Mouse (Mus musculus): ENCODE measurements around the gene Lrrc1.

Lrrc1 gene

DNA sequence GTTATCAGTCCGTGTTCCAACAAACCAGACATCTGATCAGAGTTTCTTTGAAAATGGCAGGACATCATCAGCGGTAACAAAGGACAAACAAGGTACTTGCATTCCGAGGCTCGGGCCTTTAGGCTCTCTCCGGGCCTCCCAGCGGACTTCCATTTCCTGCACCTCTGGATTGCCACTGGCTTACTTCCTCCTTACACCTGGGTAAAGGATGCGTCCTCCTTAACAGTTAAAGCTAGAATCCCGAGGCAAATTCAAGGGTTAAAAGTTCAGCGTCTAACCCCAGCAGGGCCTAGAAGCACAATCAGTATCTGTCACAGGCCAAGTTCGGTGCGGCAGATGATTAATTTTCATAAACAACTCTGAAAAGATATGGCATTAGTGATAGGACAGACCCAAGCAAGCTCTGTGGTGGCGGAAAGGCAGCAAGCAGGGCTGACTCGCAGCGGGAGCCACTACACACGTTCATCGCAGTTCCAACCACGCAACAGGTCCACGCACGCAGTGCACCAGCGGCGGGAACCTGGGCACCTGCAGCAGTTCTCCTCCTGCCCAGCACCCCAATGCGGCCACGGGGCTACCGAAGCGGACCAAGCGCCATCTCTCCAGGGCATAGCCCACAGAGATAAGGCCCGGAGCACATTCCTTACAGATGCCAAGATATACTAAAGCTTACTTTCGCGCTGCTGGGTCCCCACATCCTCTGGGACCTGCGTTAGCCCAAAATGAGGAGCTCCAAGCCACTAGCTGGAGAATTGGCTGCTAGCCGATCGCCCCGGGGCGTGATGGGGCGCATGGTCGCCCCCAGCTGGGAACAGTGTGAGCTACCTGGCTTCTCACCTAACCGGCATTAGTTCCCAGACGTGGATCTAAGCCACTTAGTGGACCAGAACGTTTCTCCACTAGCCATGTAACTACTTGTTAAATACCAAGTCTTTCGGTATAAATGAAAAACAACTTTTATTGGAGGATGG, 1.0 kb downstream of the Lrrc1 start:
- peak in 1 of 2 experiments; percentile 6 for DNase-seq (ENCODE audit: low spot score in 2 of 2)

DNA sequence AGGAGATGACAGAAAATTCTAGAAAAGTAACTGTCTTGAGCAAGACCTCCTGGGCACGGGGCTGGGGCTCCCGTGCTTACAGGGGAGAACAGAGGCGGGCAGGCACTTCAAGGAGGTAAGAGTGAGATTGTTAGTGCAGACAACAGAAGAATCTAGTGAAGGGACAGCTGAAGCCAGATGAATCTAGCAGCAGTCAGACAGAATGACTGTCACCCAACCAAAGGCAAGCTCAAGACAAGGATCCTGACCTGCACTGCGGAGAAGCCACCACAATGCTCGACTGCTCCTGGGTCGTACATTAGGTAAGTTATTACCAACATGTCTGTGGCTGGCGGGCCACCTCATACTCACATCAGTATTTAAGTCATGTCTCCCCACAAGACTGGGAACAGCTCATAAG, 3.1 kb downstream of the Lrrc1 start:
- DNase-seq (ENCODE audit: low spot score in 2 of 2) = no peak

DNA sequence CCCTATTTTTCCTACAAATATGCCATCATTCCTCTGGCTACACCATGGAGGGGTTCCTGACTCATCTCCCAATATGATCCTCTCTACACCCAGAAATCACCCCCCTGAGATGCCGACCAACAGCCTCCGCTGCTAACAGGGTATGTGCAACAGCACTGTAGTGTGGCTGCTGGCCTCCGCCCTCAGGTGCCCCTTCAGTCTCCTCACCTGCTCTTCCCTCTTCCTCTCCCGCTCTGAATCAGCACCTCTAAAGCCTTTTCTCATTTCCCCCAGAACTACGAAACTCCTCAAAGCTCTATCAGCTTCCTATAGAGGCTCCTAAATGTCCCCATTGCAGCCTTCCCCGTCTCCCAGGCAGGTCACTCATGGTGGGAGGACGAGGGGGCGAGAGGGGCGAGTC, 5.4 kb downstream of the Lrrc1 start:
- no peak for DNase-seq (ENCODE audit: low spot score in 2 of 2)

DNA sequence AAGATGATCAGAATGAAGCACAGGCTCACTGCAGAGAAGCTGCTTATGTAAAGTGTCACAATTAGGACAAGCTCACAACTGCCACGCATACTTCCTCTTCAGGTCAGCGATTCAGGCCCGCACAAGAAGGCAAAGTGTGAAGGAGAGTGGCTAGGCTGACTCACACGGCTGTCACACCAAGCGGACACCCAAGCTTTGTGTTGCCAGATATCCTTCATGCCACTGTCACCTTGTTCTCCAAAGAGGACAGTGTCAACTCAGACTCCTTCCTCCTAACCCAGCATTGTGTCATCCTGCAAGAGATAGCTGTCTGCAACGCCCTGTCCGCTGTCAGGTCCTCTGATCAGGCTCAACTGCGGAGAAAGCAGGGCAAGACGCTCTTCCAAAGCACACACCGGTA, 7.3 kb downstream of the Lrrc1 start:
- DNase-seq (ENCODE audit: low spot score in 2 of 2) = no peak

DNA sequence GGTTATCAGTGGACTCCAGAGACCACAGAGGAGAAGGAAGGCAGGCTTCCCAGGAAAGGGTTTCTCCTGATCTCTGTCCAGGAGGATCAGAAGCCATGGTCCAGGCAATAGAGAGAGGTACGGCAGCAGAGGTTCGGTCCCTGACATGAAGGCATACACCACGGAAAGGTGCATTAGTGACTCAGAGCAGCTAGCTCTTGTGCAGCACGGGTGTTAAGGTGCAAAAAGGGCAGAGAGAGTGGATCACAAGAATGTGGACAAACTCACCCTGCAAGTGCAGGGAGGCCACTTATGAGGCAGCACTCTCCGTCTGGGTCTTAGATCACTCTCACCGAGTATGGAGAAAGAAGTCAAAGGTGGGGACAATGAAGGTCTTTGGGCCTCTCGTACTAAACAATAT, 7.8 kb downstream of the Lrrc1 start:
- DNase-seq (ENCODE audit: low spot score in 2 of 2) = no peak

DNA sequence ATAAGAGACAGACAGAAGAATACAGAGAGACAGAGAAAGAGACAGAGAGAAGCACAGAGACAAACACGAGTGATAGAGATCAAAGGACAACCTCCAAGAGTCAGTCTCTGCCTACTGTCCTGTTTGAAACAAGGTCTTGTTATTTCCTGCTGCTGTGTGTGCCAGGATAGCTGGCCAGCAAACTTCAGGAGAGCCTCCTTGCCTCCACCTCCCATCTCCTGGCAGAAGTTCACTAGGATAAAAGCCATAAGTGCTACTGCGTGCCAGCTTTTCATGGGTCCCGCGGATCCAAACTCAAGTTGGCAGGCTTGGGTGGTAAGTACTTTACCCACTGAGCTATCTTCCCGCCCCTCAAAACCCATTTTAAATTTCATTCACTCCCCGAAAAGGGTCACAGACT, 8.4 kb downstream of the Lrrc1 start:
- no peak for DNase-seq (ENCODE audit: low spot score in 2 of 2)

DNA sequence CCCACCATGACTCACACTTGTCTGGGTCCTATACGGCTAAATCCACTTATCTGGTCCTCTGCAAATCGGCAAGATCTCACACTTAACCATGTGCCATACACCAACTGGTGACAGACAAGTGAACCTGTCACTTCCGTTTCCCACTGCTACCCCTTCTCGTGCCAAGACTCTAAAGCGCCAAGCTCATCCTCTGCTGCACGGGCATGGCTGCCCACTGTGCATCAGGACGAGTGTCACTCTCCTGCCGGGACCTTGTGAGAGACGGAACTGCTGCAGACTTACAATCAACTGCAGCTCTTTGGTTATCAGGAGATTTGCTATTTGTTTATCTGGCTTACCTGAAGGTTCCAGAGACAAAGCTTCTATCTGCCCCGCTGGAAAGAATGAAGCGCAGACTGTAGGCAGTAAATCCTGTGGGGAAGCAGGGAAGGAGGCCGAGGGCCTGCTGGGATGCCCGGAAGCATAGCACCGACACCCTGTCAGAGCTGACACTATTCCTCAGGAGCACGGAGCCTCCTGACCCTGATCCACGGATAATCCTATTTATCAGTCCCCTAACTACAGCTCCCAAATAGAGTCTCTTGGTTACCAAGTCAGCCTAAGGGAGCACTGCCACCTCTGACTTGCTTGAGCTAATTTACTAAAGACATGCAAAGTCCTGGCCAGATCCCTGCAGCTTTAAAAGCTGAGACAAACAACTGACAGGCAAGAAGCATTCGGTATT, 9.5 kb downstream of the Lrrc1 start:
- no peak for DNase-seq (ENCODE audit: low spot score in 2 of 2)

DNA sequence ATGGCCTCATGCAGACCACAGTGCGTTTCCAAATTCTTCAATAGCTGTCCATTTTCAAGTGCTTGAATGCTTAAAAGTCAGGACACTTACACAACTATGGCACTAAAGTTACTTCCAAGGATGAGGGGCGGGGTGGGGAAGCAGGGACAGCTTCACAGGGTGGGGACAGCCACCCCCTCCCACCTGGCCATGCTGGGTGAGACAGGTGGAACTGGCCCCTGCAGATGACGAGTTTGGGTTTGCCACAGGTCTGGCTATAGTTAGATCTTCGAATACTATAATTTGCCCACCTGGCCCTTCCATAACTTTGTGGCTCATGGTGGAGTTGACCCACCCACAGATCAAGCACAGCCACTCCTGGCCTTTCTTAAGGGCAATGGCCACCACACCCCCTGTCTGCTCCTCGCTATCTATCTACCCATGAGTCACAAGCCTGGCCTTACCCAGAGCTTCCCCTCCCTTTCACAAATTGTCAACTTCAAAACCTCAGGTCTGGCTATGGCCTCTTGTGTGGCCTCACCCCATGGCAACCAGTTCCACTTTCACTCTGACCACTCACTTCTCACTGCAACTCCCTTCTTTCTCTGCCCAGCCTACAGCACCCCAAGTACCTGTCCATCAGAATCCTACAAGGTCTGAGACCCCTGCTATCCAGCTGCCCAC, 16.2 kb downstream of the Lrrc1 start:
- DNase-seq (ENCODE audit: low spot score in 2 of 2) = no peak

DNA sequence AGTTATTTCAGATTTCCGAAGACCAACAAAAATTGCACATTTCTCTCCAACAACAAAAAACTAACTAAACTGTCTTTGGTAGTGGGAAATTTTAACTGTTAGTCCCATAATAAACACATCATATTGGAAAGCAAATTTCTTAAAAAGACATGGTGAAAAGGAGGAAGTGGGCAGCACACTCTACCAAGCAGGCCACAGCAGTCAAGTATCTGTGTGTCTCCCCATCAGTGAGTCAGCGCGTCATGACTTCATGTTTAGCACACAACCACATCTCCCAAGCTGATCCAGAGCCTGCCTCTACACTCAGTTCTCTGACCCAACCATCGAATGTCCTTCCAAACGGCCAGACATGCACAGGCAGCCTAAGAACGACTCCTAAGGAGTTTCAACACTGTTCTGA, 17.5 kb downstream of the Lrrc1 start:
- DNase-seq (ENCODE audit: low spot score in 2 of 2) = no peak

DNA sequence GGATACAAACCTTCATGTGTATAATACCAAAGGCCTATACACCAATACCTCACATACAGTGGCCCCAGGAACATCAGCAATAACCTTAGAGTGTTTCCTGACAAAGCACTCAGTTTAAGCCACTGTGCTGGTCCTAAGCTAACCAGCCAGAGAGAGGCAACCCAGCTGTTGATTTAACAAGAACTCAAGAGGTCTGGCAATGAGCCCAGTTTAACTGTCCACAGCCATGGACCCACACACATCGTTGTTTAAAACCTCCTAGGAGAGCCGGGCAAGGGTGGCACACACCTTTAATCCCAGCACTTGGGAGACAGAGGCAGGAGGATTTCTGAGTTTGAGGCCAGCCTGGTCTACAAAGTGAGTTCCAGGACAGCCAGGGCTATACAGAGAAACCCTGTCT, 18.0 kb downstream of the Lrrc1 start:
- no peak for DNase-seq (ENCODE audit: low spot score in 2 of 2)

DNA sequence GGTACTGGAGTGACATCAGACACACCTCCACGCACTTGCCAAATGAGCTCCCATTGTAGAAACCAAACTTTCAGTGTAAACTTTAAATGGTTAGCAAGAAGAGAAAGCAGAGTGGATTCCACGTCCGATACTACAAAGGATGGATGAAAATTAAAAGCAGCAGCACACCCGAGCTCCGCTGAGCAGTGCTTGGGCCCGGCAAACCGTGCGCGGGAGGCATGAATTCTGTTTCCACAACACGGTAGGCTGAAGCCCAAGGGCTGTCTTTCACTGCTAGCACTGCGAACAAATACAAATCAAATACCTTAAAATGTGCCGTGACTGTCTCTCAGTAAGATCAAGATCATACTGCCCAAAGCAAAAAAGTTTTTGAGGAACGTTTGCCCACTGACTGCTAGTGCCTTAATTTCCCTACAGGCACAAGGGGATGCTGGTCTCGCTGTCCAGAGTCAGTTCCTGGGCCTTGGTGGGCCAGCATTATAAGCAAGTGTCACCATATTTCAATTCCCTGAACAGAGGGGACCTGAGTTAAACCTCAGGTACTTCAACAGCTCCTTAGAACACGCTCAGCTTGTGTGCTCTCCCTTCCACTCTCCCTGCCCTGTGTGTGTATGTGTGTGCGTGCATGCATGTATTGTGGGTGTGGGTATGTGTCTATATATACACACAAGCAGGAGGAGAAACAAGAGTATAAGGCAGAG, 18.9 kb downstream of the Lrrc1 start:
- no peak for DNase-seq (ENCODE audit: low spot score in 2 of 2)

DNA sequence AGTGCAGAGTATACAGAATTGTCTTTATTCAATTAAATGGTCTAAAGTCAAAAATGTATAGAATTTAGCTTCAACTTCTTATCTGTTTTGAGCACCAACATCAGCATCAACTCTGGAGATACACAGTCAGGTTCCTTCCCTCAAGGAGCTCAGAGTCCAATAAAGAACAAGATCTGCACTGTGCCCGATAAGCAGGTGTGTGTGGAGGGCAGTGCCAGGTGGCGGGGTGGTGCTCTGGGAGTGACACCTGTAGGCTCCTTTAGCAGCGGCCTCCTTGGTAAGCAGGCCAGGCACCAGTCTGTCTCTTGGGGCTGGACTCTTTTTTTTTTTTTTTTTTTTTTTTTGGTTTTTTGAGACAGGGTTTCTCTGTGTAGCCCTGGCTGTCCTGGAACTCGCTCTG, 20.9 kb downstream of the Lrrc1 start:
- no peak for DNase-seq (ENCODE audit: low spot score in 2 of 2)

DNA sequence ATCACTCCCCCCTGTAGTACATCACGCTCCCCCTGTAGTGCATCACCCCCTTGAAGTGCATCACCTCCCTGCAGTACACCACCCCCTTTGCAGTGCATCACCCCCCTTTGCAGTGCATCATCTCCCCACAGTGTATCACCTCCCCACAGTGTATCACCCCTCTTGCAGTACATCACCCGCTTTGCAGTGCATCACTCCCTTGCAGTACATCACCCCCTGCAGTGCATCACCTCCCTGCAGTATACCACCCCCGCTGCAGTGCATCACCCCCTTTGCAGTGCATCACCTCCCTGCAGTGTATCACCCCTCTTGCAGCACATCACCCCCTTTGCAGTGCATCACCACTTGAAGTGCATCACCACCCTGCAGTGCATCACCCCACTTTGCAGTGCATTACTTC, 22.2 kb downstream of the Lrrc1 start:
- DNase-seq (ENCODE audit: low spot score in 2 of 2) = no peak

DNA sequence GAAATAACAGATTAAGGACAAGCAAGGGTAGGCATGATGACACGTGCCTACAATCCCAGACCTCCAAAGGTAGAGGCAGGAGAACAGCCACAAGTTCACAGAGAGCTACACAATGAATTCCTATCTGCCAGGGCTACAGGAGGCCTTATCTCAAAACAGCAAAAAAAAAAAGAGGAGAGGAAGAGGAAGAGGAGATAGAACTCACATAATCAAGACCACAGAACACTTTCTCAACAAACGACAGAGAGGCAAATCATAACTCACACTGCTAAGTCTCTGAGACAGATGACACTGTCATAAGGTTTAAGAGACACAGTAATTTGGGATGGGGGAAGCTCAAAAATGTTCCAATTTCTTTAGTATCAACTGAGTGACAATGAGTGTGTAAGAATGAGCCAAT, 25.5 kb downstream of the Lrrc1 start:
- no peak for DNase-seq (ENCODE audit: low spot score in 2 of 2)

DNA sequence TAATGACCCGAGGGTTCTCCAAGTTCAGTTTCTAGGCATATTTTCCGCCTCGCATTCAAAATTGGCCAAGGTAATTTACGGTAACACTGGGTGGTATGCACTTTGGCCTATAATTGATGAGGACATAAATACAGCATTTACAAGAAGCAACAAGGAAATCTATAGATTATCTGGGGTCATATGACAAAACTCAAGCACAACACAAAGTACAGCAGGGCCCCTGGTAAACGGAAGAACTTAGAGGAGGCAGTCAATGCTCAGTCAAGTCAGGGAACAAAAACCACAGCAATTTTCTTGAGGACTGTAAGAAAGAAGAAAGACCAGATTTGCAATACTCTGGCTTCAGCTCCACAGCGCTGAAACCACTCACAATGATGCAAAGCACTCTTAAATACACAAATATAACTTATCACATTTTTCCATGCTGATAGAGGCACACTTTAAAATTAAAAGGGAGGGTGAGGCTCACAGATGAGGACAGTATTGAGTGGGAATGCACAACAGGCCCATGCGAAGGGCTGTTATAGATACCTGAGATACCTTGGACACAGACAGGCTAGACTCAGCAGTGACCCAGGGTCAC, 27.8 kb downstream of the Lrrc1 start:
- DNase-seq (ENCODE audit: low spot score in 2 of 2) = no peak

DNA sequence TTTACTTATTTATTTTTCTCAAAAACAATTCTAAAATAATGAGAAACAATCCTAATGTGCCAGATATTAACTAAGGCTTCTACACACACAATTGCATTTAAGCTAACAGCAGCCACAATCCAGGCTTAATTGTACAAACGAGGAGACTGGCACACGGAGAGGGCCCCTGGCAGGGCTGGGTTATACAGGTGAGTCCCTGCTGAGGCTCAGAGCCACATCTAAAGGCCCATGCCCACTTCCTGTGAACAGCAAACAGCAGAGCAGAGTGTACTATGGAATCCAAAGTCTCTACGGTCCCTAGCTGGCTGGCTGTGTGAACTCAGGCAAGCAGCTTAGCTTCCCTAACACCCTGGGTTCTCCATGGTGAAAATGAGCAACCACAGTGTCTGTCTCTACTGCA, 30.8 kb downstream of the Lrrc1 start:
- no peak for DNase-seq (ENCODE audit: low spot score in 2 of 2)

DNA sequence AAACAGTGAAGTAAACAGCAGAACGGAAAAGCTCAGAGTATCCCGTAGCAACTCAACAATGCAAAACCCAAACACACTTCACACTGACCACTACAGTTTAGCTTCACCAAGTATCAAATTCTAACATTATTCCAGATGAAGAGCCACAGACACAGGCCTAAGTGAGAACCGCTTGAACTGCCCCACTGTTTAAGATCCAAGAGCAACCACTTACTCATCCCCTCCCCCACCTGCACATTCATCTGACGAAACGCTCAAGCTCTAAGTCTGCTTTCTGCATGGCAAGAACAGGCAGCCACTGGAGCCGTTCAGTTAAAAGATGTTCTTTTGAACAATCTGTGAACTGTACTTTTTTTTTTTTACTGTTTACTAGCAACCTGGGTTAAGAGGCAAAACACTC, 32.5 kb downstream of the Lrrc1 start:
- no peak for DNase-seq (ENCODE audit: low spot score in 2 of 2)

DNA sequence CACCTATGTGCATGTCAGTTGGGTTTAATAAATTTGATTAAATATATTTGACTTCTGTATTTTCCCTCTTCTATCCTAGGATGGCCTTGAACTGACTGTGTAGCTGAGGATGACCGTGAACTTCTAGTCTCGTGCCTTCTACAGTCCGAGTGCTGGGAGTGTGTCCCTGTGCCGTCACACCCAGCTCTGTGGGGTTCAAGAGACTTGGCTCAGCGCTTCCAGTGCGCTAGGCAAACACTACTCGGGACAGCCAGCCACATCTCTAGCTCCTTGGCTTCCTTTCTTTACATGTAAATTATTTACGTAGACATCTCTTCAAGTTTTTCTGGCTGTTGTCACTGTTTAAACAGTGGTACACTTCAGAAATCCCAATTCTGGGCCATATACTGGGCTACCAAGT, 34.1 kb downstream of the Lrrc1 start:
- DNase-seq (ENCODE audit: low spot score in 2 of 2) = no peak

DNA sequence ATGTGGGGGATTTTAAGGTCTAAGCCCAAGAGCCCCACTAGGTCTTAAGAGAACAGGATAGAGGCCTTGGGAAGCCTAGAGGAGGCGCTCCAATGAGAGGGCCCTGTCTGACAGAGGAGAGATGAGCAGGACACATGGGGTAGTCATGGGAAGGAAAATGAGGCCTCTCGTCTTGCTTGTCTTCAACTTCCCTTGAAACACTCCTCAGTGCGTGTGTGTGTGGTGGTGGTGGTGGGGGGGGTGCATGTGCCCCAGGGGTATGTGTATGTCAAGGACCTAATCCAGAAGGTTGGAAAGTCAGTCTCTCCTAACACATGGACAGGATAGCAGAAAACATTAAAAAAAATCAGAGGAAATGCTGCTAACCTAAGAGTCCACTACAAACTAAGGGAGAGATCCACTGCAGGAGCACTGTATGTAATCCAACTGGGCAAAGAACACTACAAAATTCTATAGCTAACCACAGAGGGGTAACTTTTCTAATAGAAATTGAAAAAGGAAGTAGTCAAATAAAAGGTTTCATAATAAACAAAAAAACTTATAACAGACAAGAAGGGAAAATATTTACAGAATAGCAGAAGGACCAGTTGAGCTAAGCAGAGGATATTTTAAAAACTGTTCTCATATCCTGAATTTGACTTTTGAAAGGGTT, 36.8 kb downstream of the Lrrc1 start:
- DNase-seq (ENCODE audit: low spot score in 2 of 2) = no peak

DNA sequence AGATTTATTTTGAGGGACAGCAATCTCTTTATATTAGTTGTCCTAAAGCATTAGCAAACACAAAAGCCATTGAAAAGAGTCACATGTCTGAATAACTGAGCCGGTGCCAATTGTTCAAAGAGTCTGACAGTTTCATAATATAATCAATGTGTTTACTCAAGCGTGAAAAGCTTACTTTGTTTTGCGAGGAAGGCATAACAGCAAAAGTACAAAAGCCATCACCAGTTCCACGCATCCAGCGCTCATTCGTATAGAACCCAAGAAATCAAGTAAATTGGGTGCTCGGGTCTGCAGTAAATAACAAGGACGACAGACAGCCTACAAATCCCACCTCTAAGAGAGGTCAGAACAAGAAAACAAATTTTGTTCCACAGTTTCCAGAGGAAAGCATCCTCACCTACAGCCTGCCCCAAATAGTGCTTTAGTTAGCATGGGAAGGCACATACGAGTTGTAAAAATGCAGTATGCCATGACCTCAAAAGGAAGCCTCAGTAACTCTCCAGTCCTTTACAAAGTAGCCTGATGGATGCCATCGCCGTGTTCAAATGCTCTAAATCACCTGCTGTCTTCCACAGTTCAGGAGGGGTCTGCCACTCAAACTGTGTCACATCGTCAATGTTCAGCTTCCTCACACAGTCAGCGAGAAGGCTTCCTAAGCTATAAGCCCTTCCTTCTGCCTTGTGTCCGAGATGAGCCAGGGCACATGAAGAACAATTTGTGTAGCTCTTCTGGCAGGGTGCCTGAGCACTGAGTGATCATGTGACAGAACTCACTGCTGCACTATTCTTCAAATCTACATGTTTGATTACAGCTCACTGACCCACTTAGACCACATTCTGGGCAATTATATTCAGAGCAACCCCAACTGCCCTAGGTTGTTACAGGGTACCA, 41.9 kb downstream of the Lrrc1 start:
- no peak for DNase-seq (ENCODE audit: low spot score in 2 of 2)
